Mouse (Mus musculus) thymus, adult 2 months (tissue): ENCODE data around the gene Fam227b. TPM values are rescaled to one million over a fixed set of nuclear protein-coding genes. Genes with fewer than 3 reads are reported as not detected.

Experiments used
- DNase-seq: peaks from one replicate; pipeline ENCODE4 v3.0.0; 2021
- H3K27ac ChIP-seq: fragments of 200-500 bp; 2 replicates; pipeline ENCODE4 v1.5.1; 2012; ENCODE audit warnings: low read length, control low read depth; ENCODE audit not compliant: control insufficient read depth, insufficient read depth
- H3K27me3 ChIP-seq: fragments of 200-500 bp; 2 replicates; pipeline ENCODE4 v1.6.1; 2012; ENCODE audit warnings: mild to moderate bottlenecking, low read length, moderate library complexity, mixed read lengths; ENCODE audit not compliant: control insufficient read depth, insufficient read depth
- H3K36me3 ChIP-seq: fragments of 200-500 bp; 2 replicates; pipeline ENCODE4 v1.6.1; 2012; ENCODE audit warnings: mild to moderate bottlenecking, low read length, moderate library complexity; ENCODE audit not compliant: control insufficient read depth, insufficient read depth
- H3K4me1 ChIP-seq: fragments of 200-500 bp; replicated peaks from 2 replicates; pipeline ENCODE4 v1.6.1; 2012; ENCODE audit warnings: low read length; ENCODE audit not compliant: control insufficient read depth, insufficient read depth
- H3K4me3 ChIP-seq: fragments of 200-500 bp; 2 replicates; pipeline ENCODE4 v1.5.1; 2012; ENCODE audit warnings: mild to moderate bottlenecking, low read length, control low read depth, moderate library complexity; ENCODE audit not compliant: control insufficient read depth, insufficient read depth
- CTCF ChIP-seq: fragments of 200-500 bp; IDR thresholded peaks from 2 replicates; pipeline ENCODE4 v1.5.1; 2012; ENCODE audit warnings: mild to moderate bottlenecking, control low read depth, low read length, moderate library complexity, borderline replicate concordance; ENCODE audit not compliant: control insufficient read depth, poor library complexity, insufficient read depth; ENCODE audit errors: extremely low read depth
- POLR2A ChIP-seq: fragments of 200-500 bp; IDR thresholded peaks from 2 replicates; pipeline ENCODE4 v1.6.1; 2012; ENCODE audit warnings: mild to moderate bottlenecking, low read length, control low read depth, moderate library complexity; ENCODE audit not compliant: control insufficient read depth, poor library complexity, insufficient read depth; ENCODE audit errors: extremely low read depth
- WGBS: fragments of 180-500 bp; shearing (Covaris S2); methylation state at CpG from one replicate; pipeline ENCODE4 v1.1.7; 2018; 5-methylcytosine and 5-hydroxymethylcytosine counted together
- polyA plus RNA-seq: library from polyadenylated mRNA; depleted of rRNA; stranded (reverse); fragments of >200 nt; gene quantifications from 2 replicates; pipeline ENCODE4 v1.2.3, GENCODE M21; 2012

Gene Fam227b
- polyA plus RNA-seq, 1 experiment, result not detected

DNA sequence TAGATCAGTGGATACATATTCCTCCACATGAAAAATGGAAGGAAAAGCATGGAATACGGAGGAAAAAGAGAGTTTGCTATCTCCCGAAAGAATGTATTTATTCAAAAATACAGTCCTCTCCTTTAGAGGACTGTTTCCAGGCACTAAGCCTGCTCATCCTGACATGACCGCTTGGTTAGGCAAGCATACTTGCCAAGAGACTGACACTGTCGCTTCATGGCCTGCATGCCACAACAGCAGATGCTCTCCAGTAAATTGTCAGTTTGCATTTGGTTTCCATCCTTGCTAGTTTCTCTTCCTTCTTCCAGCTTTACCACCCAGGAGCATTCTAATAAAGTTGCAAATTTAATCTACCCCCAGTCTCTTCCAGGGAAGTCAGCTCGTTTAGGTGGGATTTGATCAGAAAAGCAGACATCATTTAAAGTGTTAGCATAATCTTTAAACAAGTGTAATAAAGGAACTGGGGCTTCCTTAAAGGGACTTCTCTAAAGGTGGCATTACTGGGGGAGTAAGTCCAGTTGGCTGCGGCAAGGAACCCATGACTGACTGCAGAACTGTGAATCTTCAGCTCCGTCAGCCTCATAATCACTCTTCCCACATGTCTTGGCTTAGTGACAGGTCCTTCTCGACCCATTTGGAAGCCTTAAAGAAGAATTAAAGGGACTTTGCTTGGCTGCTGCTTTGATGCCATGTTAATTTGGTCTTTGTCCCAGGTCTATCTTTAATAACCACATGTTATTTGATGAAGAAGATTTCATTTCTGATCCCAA is 15.2 kb upstream of the Fam227b start:
- H3K27me3 ChIP-seq, result no peaks in the 10 kb centered on the region
- H3K4me3 ChIP-seq, result no peak overlapping the region
- H3K4me1 ChIP-seq, result no peaks in the 10 kb centered on the region
- H3K27ac ChIP-seq, result no peak overlapping the region
- TF ChIP-seq CTCF (no peak), POLR2A (no peak)
- no peaks in the 10 kb centered on the region for H3K36me3 ChIP-seq
- DNase-seq, result no peak
- WGBS, result 89% methylated on average over 8 of the region's 8 CpGs

DNA sequence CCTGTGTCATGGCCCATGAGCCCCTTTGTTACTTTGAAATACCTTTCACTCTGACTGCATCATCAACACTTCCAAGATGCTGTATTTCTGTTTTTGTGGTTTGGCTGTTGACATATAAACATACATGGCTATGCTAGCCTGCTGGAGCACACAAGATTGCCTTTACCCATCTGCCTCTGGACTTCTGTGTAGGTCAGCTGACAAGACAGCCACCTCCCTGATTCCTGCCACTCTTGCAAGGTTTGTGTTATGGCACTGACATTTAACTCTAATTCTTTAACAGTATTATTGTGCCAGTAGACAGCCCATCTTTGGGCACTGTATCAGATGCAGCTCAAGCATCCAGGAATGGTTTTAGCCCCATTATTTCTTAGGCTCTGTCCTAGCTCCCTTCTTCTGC is 14.5 kb upstream of the Fam227b start:
- no peak for DNase-seq
- TF ChIP-seq POLR2A, result no peak
- no peak for TF ChIP-seq CTCF
- Histone ChIP-seq H3K27me3 (no peaks in the 10 kb centered on the region), H3K27ac (no peak overlapping the region), H3K4me3 (no peak overlapping the region), H3K4me1 (no peaks in the 10 kb centered on the region), H3K36me3 (no peaks in the 10 kb centered on the region)

DNA sequence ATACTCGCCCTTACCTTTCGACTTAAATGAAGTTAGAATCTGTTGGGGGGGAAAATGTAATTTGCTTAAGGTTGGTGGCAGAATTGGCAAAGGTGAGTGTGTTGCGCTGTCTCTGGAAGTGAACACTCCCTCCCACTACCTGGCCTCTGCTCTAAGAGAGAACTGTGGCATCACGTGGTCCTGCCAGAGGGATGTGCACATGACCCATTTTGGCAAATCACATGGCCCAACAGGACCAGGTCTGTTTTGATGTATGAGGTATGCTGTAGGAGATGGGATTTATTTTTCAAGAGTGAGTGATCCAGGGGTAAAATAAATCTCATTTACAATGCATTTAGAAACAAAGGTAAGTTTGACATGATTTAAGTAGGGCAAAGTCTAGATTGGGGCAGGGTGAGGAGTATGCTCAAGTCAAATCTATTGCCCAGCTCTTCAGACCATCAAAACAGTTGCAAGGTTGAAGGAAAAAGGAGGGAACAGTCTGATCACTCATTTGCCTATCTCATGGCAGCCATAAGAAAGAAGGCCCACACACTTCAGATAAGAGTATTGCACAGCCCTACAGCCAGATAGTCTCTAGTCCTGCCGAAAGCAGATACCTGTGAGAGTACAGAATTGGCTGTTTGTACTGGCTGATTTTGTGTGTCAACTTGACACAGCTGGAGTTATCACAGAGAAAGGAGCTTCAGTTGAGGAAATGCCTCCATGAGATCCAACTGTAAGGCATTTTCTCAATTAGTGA is 13.6 kb upstream of the Fam227b start:
- no peaks in the 10 kb centered on the region for H3K4me1 ChIP-seq
- TF ChIP-seq POLR2A (no peak), CTCF (no peak)
- no peak for DNase-seq
- H3K4me3 ChIP-seq, result no peak overlapping the region
- H3K36me3 ChIP-seq, result no peaks in the 10 kb centered on the region
- no peaks in the 10 kb centered on the region for H3K27me3 ChIP-seq
- no peak overlapping the region for H3K27ac ChIP-seq
- 97% methylated on average over 5 of the region's 5 CpGs for whole genome bisulfite sequencing

DNA sequence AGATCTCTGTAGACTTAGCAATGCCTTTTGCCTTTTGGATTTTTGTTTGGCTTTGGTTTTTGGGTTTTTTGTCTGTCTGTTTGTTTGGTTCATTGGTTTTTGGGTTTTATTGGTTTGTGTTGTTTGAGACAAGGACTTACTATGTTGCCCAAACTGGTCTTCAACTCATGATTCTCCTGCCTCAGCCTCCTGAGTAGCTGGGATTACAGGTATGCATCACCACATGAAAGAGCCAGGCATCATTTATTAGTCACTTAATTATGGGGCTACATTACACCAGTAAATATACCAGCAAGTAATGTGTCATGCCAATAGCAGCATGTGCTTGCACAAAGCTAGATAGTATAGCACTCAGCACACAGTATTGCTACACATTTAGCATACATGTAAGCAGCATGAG is 4.1 kb downstream of the Fam227b start:
- TF ChIP-seq CTCF (no peak), POLR2A (no peak)
- H3K4me3 ChIP-seq, result no peak overlapping the region
- no peaks in the 10 kb centered on the region for H3K27me3 ChIP-seq
- H3K4me1 ChIP-seq, result no peaks in the 10 kb centered on the region
- no peak for DNase-seq
- no peaks in the 10 kb centered on the region for H3K36me3 ChIP-seq
- H3K27ac ChIP-seq, result no peak overlapping the region

DNA sequence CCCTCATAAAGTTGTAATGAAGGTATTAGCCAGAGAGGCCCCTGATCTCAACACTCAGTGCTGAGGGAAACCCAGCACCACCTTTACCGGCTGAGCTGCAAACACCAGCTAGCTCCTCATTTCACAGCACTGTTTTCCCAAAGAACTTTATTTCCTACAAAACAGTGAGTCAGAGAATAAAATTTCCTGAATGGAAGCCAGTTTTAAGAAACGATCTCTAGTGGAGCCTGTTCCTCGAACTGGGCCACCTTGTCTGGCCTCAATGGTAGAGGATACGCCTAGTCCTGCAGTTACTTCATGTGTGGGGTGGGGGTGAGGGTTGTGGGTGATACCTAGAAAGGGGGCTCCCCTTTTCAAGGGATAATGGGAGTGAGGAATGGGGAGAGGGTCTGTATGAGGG is 57.2 kb downstream of the Fam227b start:
- no peaks in the 10 kb centered on the region for H3K4me1 ChIP-seq
- 88% methylated on average over 4 of the region's 4 CpGs for WGBS
- TF ChIP-seq POLR2A (no peak), CTCF (no peak)
- no peak overlapping the region for H3K4me3 ChIP-seq
- H3K36me3 ChIP-seq, result no peaks in the 10 kb centered on the region
- no peak for DNase-seq
- H3K27ac ChIP-seq, result no peak overlapping the region
- no peaks in the 10 kb centered on the region for H3K27me3 ChIP-seq

DNA sequence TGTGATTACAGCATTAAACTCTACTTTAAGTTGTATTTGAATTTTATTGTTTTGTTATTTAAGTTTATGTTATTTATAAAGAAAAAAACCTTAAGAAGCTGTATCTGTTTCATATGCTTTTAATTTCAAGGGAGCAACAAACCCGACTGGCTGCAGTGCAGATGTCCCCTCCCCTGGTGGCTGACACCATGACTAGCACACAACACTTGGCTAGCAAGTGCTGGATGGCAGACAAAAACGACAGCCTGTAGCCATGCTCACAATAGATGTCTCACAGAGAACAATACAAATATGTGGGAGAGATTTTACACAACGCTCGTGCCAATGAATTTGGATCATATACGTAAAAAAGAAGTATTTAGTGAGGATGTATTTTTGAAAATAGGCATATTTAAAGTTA is 61.4 kb downstream of the Fam227b start:
- H3K4me3 ChIP-seq, result no peak overlapping the region
- no peaks in the 10 kb centered on the region for H3K27me3 ChIP-seq
- H3K27ac ChIP-seq, result no peak overlapping the region
- H3K4me1 ChIP-seq, result no peaks in the 10 kb centered on the region
- 81% methylated on average over 5 of the region's 5 CpGs for WGBS
- TF ChIP-seq POLR2A (no peak), CTCF (no peak)
- H3K36me3 ChIP-seq, result no peaks in the 10 kb centered on the region
- no peak for DNase-seq
